In the genomic region with DNA sequence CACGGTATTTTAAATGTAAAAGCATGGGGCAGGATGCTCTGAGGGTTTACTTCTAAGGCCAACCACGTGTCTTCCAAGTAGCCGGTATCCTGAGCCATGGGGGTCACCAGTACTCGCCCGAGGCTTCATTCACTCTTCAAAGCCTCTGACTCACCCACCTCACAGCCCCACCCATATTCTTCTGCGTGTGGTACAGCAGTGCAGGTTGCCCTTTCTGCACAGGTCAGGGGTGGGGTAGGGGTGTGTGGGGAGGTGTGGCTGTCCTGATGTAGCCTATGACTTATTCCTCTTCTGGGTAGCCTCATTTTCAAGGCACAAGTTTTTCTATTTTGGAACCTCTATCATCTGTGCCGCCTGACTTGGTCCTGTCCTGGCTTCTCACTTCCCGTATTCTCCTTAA, we compare ENCODE assay signal across 23 mouse cellular contexts. TPM values are rescaled to one million over a fixed set of nuclear protein-coding genes. Genes with fewer than 3 reads are reported as not detected.
"Had no signal": no experiment of that assay in that cellular context is flagged by ENCODE, and none has a peak within 500 bp of the region (broad histone marks: within the 10 kb centered on the region; RNA-seq: fewer than 3 reads in every experiment).

No protein-coding gene starts in this region.

- H3K27ac ChIP-seq: hindbrain, postnatal 0 days; layer of hippocampus, adult 2 months; left cerebral cortex, adult 2 months; limb, embryonic 10.5 days; liver, embryonic 13.5 days; lung, embryonic 15.5 days; macrophage; midbrain, embryonic 12.5 days; neural tube, embryonic 13.5 days had no signal

- ATAC-seq: hindbrain, postnatal 0 days; liver, postnatal 0 days; midbrain, embryonic 16.5 days had no signal

- H3K9me3 ChIP-seq: limb, embryonic 10.5 days; liver, embryonic 13.5 days; lung, embryonic 15.5 days; midbrain, embryonic 12.5 days; neural tube, embryonic 13.5 days had no signal

- H3K27me3 ChIP-seq: liver, embryonic 13.5 days; lung, embryonic 15.5 days; midbrain, embryonic 12.5 days; neural tube, embryonic 13.5 days had no signal

- H3K9ac ChIP-seq: liver, embryonic 13.5 days; liver, postnatal 0 days; lung, embryonic 15.5 days; midbrain, embryonic 12.5 days; neural tube, embryonic 13.5 days had no signal

- H3K4me3 ChIP-seq: layer of hippocampus, adult 2 months; left cerebral cortex, adult 2 months; limb, embryonic 10.5 days; liver, embryonic 13.5 days; lung, embryonic 15.5 days; midbrain, embryonic 12.5 days; neural tube, embryonic 13.5 days had no signal

- H3K36me3 ChIP-seq: limb, embryonic 10.5 days; liver, embryonic 13.5 days; lung, embryonic 15.5 days; midbrain, embryonic 12.5 days; neural tube, embryonic 13.5 days had no signal

- H3K4me1 ChIP-seq: limb, embryonic 10.5 days; lung, embryonic 15.5 days; midbrain, embryonic 12.5 days; neural tube, embryonic 13.5 days had no signal

- DNase-seq: kidney, adult 11 months; kidney, adult 9 months; kidney, postnatal 10 days; kidney, postnatal 4 days; liver, embryonic 13.5 days; liver, postnatal 0 days; lung, postnatal 14 days; right cerebral cortex, postnatal 25 days; thymus, postnatal 25 days had no signal

- H3K4me2 ChIP-seq: liver, embryonic 13.5 days; lung, embryonic 15.5 days; midbrain, embryonic 12.5 days; neural tube, embryonic 13.5 days had no signal

RNA-seq across cellular contexts. Expression of a gene that starts 0.4 kb away (rescaled TPM):
- total RNA-seq: hindbrain, postnatal 0 days; layer of hippocampus, adult 2 months; layer of hippocampus, postnatal 14 days; left cerebral cortex, adult 2 months; left cerebral cortex, postnatal 14 days; megakaryocyte-erythroid progenitor cell, adult 5-6 weeks had no signal
- polyA plus RNA-seq: hindbrain, postnatal 0 days; limb, embryonic 10.5 days; limb, embryonic 14.5 days; liver, embryonic 13.5 days; liver, postnatal 0 days; lung, embryonic 15.5 days; macrophage; midbrain, embryonic 12.5 days; neural tube, embryonic 13.5 days; urinary bladder, adult 2 months had no signal

RNA-seq across cellular contexts. Expression of a gene that starts 36.1 kb away (rescaled TPM):
- total RNA-seq: hindbrain, postnatal 0 days; layer of hippocampus, adult 2 months; left cerebral cortex, adult 2 months; left cerebral cortex, postnatal 14 days; megakaryocyte-erythroid progenitor cell, adult 5-6 weeks had no signal
- polyA plus RNA-seq: limb, embryonic 10.5 days; limb, embryonic 14.5 days; liver, postnatal 0 days; lung, embryonic 15.5 days; macrophage; midbrain, embryonic 12.5 days; midbrain, embryonic 16.5 days; neural tube, embryonic 13.5 days; urinary bladder, adult 2 months had no signal
